Mouse (Mus musculus): Measurements from ENCODE around the gene Trim7.

- no peak for TF ChIP-seq POLR2A (IDR thresholded peaks at IDR 0.05; ENCODE audit: borderline replicate concordance, extremely low read depth, low read depth, low read length)
- no peak for TF ChIP-seq CTCF (IDR thresholded peaks at IDR 0.05; ENCODE audit: insufficient read depth, low read length)
Observed at GRCm38 (mm10) chr11:48782243-48782642, 43.7 kb upstream of the Trim7 start.
